Mouse (Mus musculus) testis, adult 2 months (tissue): ENCODE results near the gene Rab5b. TPM values are rescaled to one million over a fixed set of nuclear protein-coding genes. Genes with fewer than 3 reads are reported as not detected.
A peak's percentile ranks its signal among the peaks of the same experiment; 100 is the strongest.

Experiments used
- H3K27ac ChIP-seq: fragments of 200-500 bp; 2 replicates; pipeline ENCODE4 v1.5.1; 2012; ENCODE audit warnings: low read depth, low read length; ENCODE audit not compliant: control insufficient read depth, insufficient read depth
- H3K27me3 ChIP-seq: fragments of 200-500 bp; 2 replicates; pipeline ENCODE4 v1.6.1; 2012; ENCODE audit warnings: mild to moderate bottlenecking, low read length, moderate library complexity; ENCODE audit not compliant: control insufficient read depth, insufficient read depth
- H3K36me3 ChIP-seq: fragments of 200-500 bp; 2 replicates; pipeline ENCODE4 v1.6.1; 2012; ENCODE audit warnings: mild to moderate bottlenecking, low read length; ENCODE audit not compliant: control insufficient read depth, insufficient read depth
- H3K4me1 ChIP-seq: fragments of 200-500 bp; 2 replicates; pipeline ENCODE4 v1.6.1; 2012; ENCODE audit warnings: low read length; ENCODE audit not compliant: control insufficient read depth, insufficient read depth
- H3K4me3 ChIP-seq: fragments of 200-500 bp; 2 replicates; pipeline ENCODE4 v1.5.1; 2012; ENCODE audit warnings: low read depth, mild to moderate bottlenecking, low read length, moderate library complexity, mixed read lengths; ENCODE audit not compliant: control insufficient read depth
- CTCF ChIP-seq: fragments of 200-500 bp; IDR thresholded peaks from 2 replicates; pipeline ENCODE4 v1.5.1; 2012; ENCODE audit warnings: low read depth, mild to moderate bottlenecking, inconsistent platforms, low read length, moderate library complexity; ENCODE audit not compliant: control insufficient read depth, insufficient read depth, insufficient replicate concordance
- POLR2A ChIP-seq: fragments of 200-500 bp; IDR thresholded peaks from 2 replicates; pipeline ENCODE4 v1.6.1; 2012; ENCODE audit warnings: low read depth, mild to moderate bottlenecking, inconsistent platforms, low read length, moderate library complexity; ENCODE audit not compliant: control insufficient read depth
- polyA plus RNA-seq: library from polyadenylated mRNA; depleted of rRNA; stranded (reverse); fragments of >200 nt; gene quantifications from 2 replicates; pipeline ENCODE4 v1.2.3, GENCODE M21; 2012; rRNA removed

Rab5b gene
- polyA plus RNA-seq, result 27.6 and 31.1 TPM in 2 replicates

DNA sequence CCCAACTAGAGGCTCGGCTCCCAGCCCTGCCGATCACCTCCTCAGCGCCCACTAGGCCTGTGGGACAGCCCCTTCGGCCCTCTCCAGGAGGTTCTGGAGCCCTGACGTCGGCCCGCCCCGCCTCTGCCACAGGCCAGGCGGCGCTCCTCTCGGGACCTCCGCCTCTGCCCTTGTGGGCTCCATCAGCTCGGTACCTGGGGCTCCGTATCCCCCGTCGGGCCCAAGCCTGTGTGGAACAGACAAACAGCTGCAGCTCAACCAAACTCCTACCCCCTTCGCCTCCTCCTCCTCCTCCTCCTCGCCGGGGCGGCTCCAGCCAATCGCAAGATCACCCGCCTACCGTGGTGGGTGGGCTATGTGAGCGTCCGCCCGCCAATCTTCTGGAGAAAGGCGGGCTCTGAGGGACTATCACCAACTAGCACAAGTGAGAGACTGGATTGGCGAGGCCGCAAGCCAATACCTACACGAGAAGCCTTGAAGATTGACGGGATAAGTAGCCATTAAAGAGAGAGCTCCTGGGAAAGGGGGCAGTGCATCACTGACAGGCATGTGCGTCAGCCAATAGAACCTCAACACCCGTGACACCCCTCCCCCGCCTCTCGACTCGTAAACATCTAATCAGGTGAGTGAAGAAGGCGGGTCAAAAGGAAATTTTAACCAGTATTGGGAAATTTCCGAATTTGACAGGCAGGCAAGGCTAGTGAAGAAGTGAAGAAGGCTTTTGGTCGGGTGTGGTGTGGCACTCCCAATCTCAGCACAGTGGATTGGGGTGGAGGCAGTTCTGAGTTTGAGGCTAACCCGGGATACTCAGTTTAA, at the start of gene Rab5b:
Gene Rab5b (minus strand): TSS at position 273 of the 816 bp plus-strand sequence.
- no peak for TF ChIP-seq CTCF
- peak; percentile 93 for TF ChIP-seq POLR2A
- Histone ChIP-seq H3K4me3 (peak within 1 kb of the TSS; percentile 90), H3K36me3 (no peaks in the 10 kb centered on the region; the same call in none of the 2 replicates)

GRCm38 (mm10) chr10:128744680-128745601, 48.9 kb upstream of the Rab5b start, which contains the start of gene Dgka:
TSS of gene Dgka (minus strand) at chr10:128744855.
- Histone ChIP-seq H3K36me3 (no peaks in the 10 kb centered on the region), H3K4me3 (peak within 1 kb of the TSS; percentile 89), H3K27ac (peak within 1 kb of the TSS; percentile 64), H3K27me3 (no peaks in the 10 kb centered on the region), H3K4me1 (peaks cover 14% of the 10 kb centered on the region)
- TF ChIP-seq POLR2A (no peak), CTCF (no peak)

More for the DNA sequence above, at the start of gene Rab5b:
- peak within 1 kb of the TSS; percentile 88 for H3K27ac ChIP-seq
- peaks cover 7% of the 10 kb centered on the region; the same call in 1 of the 2 replicates for H3K4me1 ChIP-seq
- H3K27me3 ChIP-seq, result no peaks in the 10 kb centered on the region

GRCm38 (mm10) chr10:128744211-128744610, 48.1 kb upstream of the Rab5b start:
- peaks cover 14% of the 10 kb centered on the region for H3K4me1 ChIP-seq
- H3K4me3 ChIP-seq, result peak overlapping the region; percentile 89
- no peaks in the 10 kb centered on the region for H3K27me3 ChIP-seq
- H3K27ac ChIP-seq, result peak overlapping the region; percentile 39; the same call in 1 of the 2 replicates
- no peaks in the 10 kb centered on the region for H3K36me3 ChIP-seq
- TF ChIP-seq CTCF (no peak), POLR2A (no peak)

DNA sequence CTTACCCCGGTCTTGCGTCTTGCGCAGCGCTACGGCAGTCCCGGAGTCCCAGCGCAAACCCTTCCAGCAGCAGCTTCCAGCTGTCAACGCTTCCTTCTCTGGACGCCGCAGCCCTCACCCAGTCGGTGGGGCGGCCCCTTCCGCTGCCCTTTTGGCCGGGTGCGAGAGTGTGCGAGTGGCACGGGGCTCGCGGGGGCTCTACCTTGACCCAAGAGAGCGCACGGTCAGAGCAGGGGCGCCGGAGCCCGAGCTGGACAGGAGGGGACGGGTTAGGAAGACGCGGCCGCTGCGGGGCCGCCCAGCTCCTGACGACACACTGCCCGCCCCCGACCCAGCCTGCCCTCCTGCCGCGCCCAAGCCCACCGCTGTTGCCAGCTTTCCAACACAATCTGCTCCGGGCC, 47.7 kb upstream of the Rab5b start:
- no peak for TF ChIP-seq CTCF
- TF ChIP-seq POLR2A, result no peak
- Histone ChIP-seq H3K4me3 (peak overlapping the region; percentile 89), H3K36me3 (no peaks in the 10 kb centered on the region), H3K27me3 (no peaks in the 10 kb centered on the region), H3K4me1 (peaks cover 14% of the 10 kb centered on the region), H3K27ac (peak overlapping the region; percentile 64)

DNA sequence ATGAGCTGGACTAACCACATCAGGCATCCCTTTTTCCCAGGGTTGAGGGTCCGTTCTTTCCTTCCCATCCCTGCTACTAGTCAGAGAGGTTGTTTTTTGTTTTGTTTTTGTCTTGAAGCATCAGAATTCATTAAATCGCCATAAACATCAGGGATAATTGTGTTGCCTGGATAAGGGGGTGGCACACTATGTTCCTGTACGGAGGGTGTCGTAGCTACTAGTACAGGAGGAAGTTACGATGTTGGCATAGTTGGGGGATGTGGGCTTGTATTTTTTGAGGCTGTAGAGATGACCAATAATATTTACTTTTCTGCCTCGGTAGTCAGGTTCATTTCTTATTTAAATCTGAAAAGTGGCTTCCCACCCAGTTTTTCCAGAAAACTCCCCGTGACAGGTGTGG, 47.2 kb upstream of the Rab5b start:
- Histone ChIP-seq H3K27me3 (no peaks in the 10 kb centered on the region), H3K27ac (no peak overlapping the region; the same call in 1 of the 2 replicates), H3K36me3 (no peaks in the 10 kb centered on the region), H3K4me3 (peak overlapping the region; percentile 89), H3K4me1 (peaks cover 14% of the 10 kb centered on the region)
- TF ChIP-seq POLR2A (no peak), CTCF (no peak)

GRCm38 (mm10) chr10:128742616-128743015, 46.6 kb upstream of the Rab5b start:
- no peak overlapping the region for H3K4me3 ChIP-seq

More at GRCm38 (mm10) chr10:128742616-128743015, 46.6 kb upstream of the Rab5b start:
- Histone ChIP-seq H3K36me3 (no peaks in the 10 kb centered on the region), H3K27ac (no peak overlapping the region), H3K27me3 (no peaks in the 10 kb centered on the region), H3K4me1 (peaks cover 18% of the 10 kb centered on the region)
- no peak for TF ChIP-seq POLR2A
- no peak for TF ChIP-seq CTCF
